In genomic region chr17:22784481-22784880, GRCm38 (mm10) we compare ENCODE assay signal across 24 mouse cellular contexts.
A peak's percentile ranks its signal among the peaks of the same experiment; 100 is the strongest.
DNase-seq lines count a peak whose midpoint lies in the region; ATAC-seq and TF ChIP-seq lines count a peak whose summit lies in the region.
"Had no signal": no experiment of that assay in that cellular context is flagged by ENCODE, and none has a peak within 500 bp of the region (broad histone marks: within the 10 kb centered on the region; RNA-seq: fewer than 3 reads in every experiment).

No protein-coding gene starts in this region.

- no peak for TF ChIP-seq EP300 in MEL (IDR thresholded peaks at IDR 0.05; ENCODE audit: low read depth in 1 of 2, low read length in 2 of 2)

- no peak overlapping the region for H3K27ac ChIP-seq in MEL (ENCODE audit: control insufficient read depth, low read depth, low read length)
- H3K27ac ChIP-seq in kidney, adult 2 months (ENCODE audit: insufficient read depth, low read depth, low read length) = no peak overlapping the region
- H3K27ac ChIP-seq: forebrain, embryonic 10.5 days; forebrain, embryonic 13.5 days; heart, adult 2 months; hindbrain, embryonic 10.5 days; hindbrain, embryonic 13.5 days; intestine, embryonic 15.5 days had no signal

- DNase-seq in 3T3-L1 (ENCODE audit: low read depth, low spot score) (peak; percentile 75), MEL (ENCODE audit: low read depth, low spot score) (peak; percentile 1), NIH3T3 (ENCODE audit: low read depth) (peak; percentile 31)
- no peak for DNase-seq in urinary bladder, postnatal 25 days (ENCODE audit: low spot score)
- DNase-seq in kidney, adult 2 months = no peak
- no peak for DNase-seq in cerebellum, adult 11-12 months
- DNase-seq: adrenal gland, adult 2 months; adrenal gland, postnatal 14 days; cerebellum, adult 18-20 months; cerebellum, adult 9-10 months; cerebellum, postnatal 14 days; gastrocnemius, postnatal 10 days; gastrocnemius, postnatal 36 days; heart, adult 2 months; kidney, adult 11 months had no signal

- peak; percentile 17 to 27; a peak in 1 of 4 replicates for ATAC-seq in hematopoietic stem cell, adult 5-6 weeks (replicated peaks in 1 of 2; ENCODE audit: insufficient read depth in 1 of 2, low FRiP score in 2 of 2, low TSS enrichment in 1 of 2, low read depth in 1 of 2, poor library complexity in 2 of 2, severe bottlenecking in 2 of 2)
- ATAC-seq: CD4-positive, CD25-positive, alpha-beta regulatory T cell, adult 4 months; forebrain, embryonic 13.5 days; forebrain, embryonic 16.5 days; hindbrain, embryonic 16.5 days; intestine, embryonic 15.5 days had no signal

- H3K9me3 ChIP-seq in MEL (replicated peaks; ENCODE audit: insufficient read depth, low read length) = no peaks in the 10 kb centered on the region
- H3K9me3 ChIP-seq: intestine, embryonic 15.5 days had no signal

- no peaks in the 10 kb centered on the region for H3K36me3 ChIP-seq in MEL (ENCODE audit: control insufficient read depth in 1 of 2, insufficient read depth in 2 of 2, low read length in 2 of 2)
- H3K36me3 ChIP-seq in kidney, adult 2 months (ENCODE audit: control insufficient read depth, insufficient read depth, low read length) = no peaks in the 10 kb centered on the region; the same call in 1 of the 2 replicates
- H3K36me3 ChIP-seq: intestine, embryonic 15.5 days had no signal

- no peaks in the 10 kb centered on the region; a peak in 1 of 4 replicates for H3K27me3 ChIP-seq in MEL (ENCODE audit: control insufficient read depth in 1 of 2, insufficient read depth in 2 of 2, low read length in 2 of 2)
- no peaks in the 10 kb centered on the region for H3K27me3 ChIP-seq in kidney, adult 2 months (replicated peaks; ENCODE audit: control insufficient read depth, insufficient read depth, low read length)
- H3K27me3 ChIP-seq: forebrain, embryonic 13.5 days; hindbrain, embryonic 13.5 days; intestine, embryonic 15.5 days had no signal

- TF ChIP-seq POLR2A in MEL (IDR thresholded peaks at IDR 0.05; ENCODE audit: control insufficient read depth in 1 of 2, insufficient read depth in 1 of 2, low read depth in 1 of 2, low read length in 2 of 2, poor library complexity in 1 of 2) = no peak
- no peak for TF ChIP-seq POLR2A in kidney, adult 2 months (IDR thresholded peaks at IDR 0.05; ENCODE audit: low read depth, low read length)

- H3K79me2 ChIP-seq in MEL (ENCODE audit: control insufficient read depth, insufficient read depth, low read length, poor library complexity) = no peaks in the 10 kb centered on the region

- no peak overlapping the region for H3K4me3 ChIP-seq in MEL (ENCODE audit: control insufficient read depth in 1 of 2, insufficient read depth in 1 of 2, low read depth in 2 of 2, low read length in 2 of 2)
- no peak overlapping the region for H3K4me3 ChIP-seq in kidney, adult 2 months (ENCODE audit: insufficient read depth, low read depth, low read length)
- H3K4me3 ChIP-seq: forebrain, embryonic 10.5 days; forebrain, embryonic 13.5 days; heart, adult 2 months; hindbrain, embryonic 10.5 days; hindbrain, embryonic 13.5 days; intestine, embryonic 15.5 days had no signal

- no peak for TF ChIP-seq RAD21 in MEL (IDR thresholded peaks at IDR 0.05; ENCODE audit: low read depth, low read length)

- no peak overlapping the region for H3K9ac ChIP-seq in MEL (ENCODE audit: control insufficient read depth, low read depth, low read length, poor library complexity, severe bottlenecking)
- H3K9ac ChIP-seq: forebrain, embryonic 13.5 days; hindbrain, embryonic 13.5 days; intestine, embryonic 15.5 days had no signal

- WGBS in kidney, adult 2 months = 95% methylated on average over 2 of the region's 2 CpGs

- no peak for TF ChIP-seq CTCF in MEL (IDR thresholded peaks at IDR 0.05 in 2 of 3, conservative IDR thresholded peaks at IDR 0.05 in 1 of 3; ENCODE audit: control insufficient read depth in 1 of 3, insufficient read depth in 1 of 3, low read depth in 2 of 3, low read length in 3 of 3, poor library complexity in 1 of 3, severe bottlenecking in 1 of 3)
- TF ChIP-seq CTCF in kidney, adult 2 months (conservative IDR thresholded peaks at IDR 0.05; ENCODE audit: insufficient read depth, insufficient read length, low read depth, low read length) = no peak

- no peaks in the 10 kb centered on the region for H3K4me1 ChIP-seq in MEL (ENCODE audit: control insufficient read depth in 1 of 2, insufficient read depth in 2 of 2, low read length in 2 of 2)
- no peaks in the 10 kb centered on the region for H3K4me1 ChIP-seq in kidney, adult 2 months (ENCODE audit: control insufficient read depth, insufficient read depth, low read length)
- H3K4me1 ChIP-seq: forebrain, embryonic 10.5 days; forebrain, embryonic 13.5 days; hindbrain, embryonic 10.5 days; hindbrain, embryonic 13.5 days; intestine, embryonic 15.5 days had no signal

TF ChIP-seq in MEL, 35 proteins besides CTCF, POLR2A, EP300 and RAD21:
- TF ChIP-seq MYC (IDR thresholded peaks at IDR 0.05; ENCODE audit: low read depth, low read length) = no peak
- TF ChIP-seq BHLHE40 (IDR thresholded peaks at IDR 0.05; ENCODE audit: borderline replicate concordance, low read depth, low read length) = no peak

Comparison
In these comparisons a context has a peak if more than half of its experiments do, and no peak if none do; other contexts are left out.
1. DNase-seq: peak in 3T3-L1 (single experiment), MEL (single experiment) and NIH3T3 (single experiment); none in urinary bladder, postnatal 25 days (single experiment), kidney, adult 2 months (single experiment) and cerebellum, adult 11-12 months (single experiment).